Mouse (Mus musculus) thymus, adult 2 months (tissue): ENCODE results near the gene Parp16. TPM values are rescaled to one million over a fixed set of nuclear protein-coding genes. Genes with fewer than 3 reads are reported as not detected.

Experiments used
- DNase-seq: peaks from one replicate; pipeline ENCODE4 v3.0.0; 2021
- H3K27ac ChIP-seq: fragments of 200-500 bp; 2 replicates; pipeline ENCODE4 v1.5.1; 2012; ENCODE audit warnings: low read length, control low read depth; ENCODE audit not compliant: control insufficient read depth, insufficient read depth
- H3K27me3 ChIP-seq: fragments of 200-500 bp; 2 replicates; pipeline ENCODE4 v1.6.1; 2012; ENCODE audit warnings: mild to moderate bottlenecking, low read length, moderate library complexity, mixed read lengths; ENCODE audit not compliant: control insufficient read depth, insufficient read depth
- H3K36me3 ChIP-seq: fragments of 200-500 bp; 2 replicates; pipeline ENCODE4 v1.6.1; 2012; ENCODE audit warnings: mild to moderate bottlenecking, low read length, moderate library complexity; ENCODE audit not compliant: control insufficient read depth, insufficient read depth
- H3K4me1 ChIP-seq: fragments of 200-500 bp; replicated peaks from 2 replicates; pipeline ENCODE4 v1.6.1; 2012; ENCODE audit warnings: low read length; ENCODE audit not compliant: control insufficient read depth, insufficient read depth
- H3K4me3 ChIP-seq: fragments of 200-500 bp; 2 replicates; pipeline ENCODE4 v1.5.1; 2012; ENCODE audit warnings: mild to moderate bottlenecking, low read length, control low read depth, moderate library complexity; ENCODE audit not compliant: control insufficient read depth, insufficient read depth
- CTCF ChIP-seq: fragments of 200-500 bp; IDR thresholded peaks from 2 replicates; pipeline ENCODE4 v1.5.1; 2012; ENCODE audit warnings: mild to moderate bottlenecking, control low read depth, low read length, moderate library complexity, borderline replicate concordance; ENCODE audit not compliant: control insufficient read depth, poor library complexity, insufficient read depth; ENCODE audit errors: extremely low read depth
- POLR2A ChIP-seq: fragments of 200-500 bp; IDR thresholded peaks from 2 replicates; pipeline ENCODE4 v1.6.1; 2012; ENCODE audit warnings: mild to moderate bottlenecking, low read length, control low read depth, moderate library complexity; ENCODE audit not compliant: control insufficient read depth, poor library complexity, insufficient read depth; ENCODE audit errors: extremely low read depth
- WGBS: fragments of 180-500 bp; shearing (Covaris S2); methylation state at CpG from one replicate; pipeline ENCODE4 v1.1.7; 2018; 5-methylcytosine and 5-hydroxymethylcytosine counted together
- polyA plus RNA-seq: library from polyadenylated mRNA; depleted of rRNA; stranded (reverse); fragments of >200 nt; gene quantifications from 2 replicates; pipeline ENCODE4 v1.2.3, GENCODE M21; 2012

Gene Parp16
- polyA plus RNA-seq, 1 experiment = 9.3 TPM

DNA sequence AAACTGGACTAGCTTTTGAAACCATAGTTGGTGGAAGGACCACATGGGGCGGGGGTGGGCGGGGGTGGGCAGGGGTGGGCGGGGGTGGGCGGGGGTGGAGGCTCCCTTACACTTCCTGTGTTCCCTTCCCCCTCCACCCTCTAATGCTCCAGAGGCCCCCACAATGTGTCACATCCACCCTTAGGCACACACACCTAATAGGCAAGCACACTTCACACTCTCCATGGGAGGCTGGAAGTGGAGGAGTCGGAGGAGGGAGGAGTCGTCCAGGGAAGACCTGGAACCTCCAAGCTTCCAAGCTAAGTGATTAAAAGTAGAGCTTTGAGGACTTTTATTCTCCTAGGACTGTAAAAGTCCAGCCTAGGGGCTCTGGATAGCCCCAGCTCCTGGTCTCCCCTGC lies 26.6 kb upstream of the Parp16 start:
- TF ChIP-seq CTCF = no peak
- no peak for TF ChIP-seq POLR2A
- Histone ChIP-seq H3K27ac (no peak overlapping the region), H3K4me3 (no peak overlapping the region), H3K27me3 (peaks cover 6% of the 10 kb centered on the region), H3K36me3 (no peaks in the 10 kb centered on the region), H3K4me1 (no peaks in the 10 kb centered on the region)
- no peak for DNase-seq
- WGBS = 77% methylated on average over 6 of the region's 6 CpGs

DNA sequence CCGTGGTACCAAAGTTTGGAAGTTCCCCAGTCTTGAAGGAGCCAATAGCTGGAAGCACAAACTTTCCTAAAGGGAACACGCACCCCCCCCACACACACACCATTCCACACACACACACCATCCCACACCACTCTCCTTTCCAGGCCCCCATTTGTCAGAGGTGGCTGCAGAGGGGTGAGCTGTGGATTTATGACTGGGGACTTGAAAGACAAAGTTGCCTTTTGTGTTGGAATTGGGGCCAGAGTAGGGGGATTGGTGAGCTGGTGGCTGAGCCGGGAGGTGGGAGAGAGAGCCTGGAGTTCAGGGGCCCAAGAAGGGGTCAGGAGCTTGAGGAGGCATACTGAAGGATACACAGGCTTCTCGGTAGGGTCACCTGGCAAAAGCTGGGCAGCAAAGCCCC lies 26.2 kb upstream of the Parp16 start:
- no peak overlapping the region for H3K4me3 ChIP-seq
- TF ChIP-seq CTCF (no peak), POLR2A (no peak)
- peaks cover 5% of the 10 kb centered on the region; the same call in 1 of the 2 replicates for H3K27me3 ChIP-seq
- no peaks in the 10 kb centered on the region for H3K36me3 ChIP-seq
- DNase-seq = no peak
- no peaks in the 10 kb centered on the region for H3K4me1 ChIP-seq
- WGBS = 99% methylated on average over 4 of the region's 4 CpGs
- H3K27ac ChIP-seq = no peak overlapping the region

DNA sequence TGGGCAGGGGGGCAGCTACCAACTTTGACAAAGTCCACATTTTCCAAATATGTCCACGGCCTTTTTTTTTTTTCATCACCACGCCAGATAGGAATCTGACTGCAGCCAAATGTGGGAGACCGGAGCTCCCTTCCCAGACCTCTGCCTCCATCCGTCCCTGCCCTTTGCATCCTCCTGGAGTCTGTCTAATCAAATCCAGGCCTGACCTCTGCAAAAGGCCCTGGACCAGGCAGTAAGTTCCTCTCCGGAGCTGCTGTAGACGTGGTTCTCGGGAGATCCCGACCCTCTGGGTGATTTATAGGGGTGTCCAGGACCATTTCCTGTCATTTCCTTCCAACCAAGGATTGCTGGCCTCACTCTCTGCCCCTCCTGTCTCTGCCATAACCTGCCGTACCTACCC lies 22.5 kb upstream of the Parp16 start:
- WGBS = 89% methylated on average over 9 of the region's 9 CpGs
- H3K27me3 ChIP-seq = no peaks in the 10 kb centered on the region
- no peak for TF ChIP-seq CTCF
- TF ChIP-seq POLR2A = no peak

DNA sequence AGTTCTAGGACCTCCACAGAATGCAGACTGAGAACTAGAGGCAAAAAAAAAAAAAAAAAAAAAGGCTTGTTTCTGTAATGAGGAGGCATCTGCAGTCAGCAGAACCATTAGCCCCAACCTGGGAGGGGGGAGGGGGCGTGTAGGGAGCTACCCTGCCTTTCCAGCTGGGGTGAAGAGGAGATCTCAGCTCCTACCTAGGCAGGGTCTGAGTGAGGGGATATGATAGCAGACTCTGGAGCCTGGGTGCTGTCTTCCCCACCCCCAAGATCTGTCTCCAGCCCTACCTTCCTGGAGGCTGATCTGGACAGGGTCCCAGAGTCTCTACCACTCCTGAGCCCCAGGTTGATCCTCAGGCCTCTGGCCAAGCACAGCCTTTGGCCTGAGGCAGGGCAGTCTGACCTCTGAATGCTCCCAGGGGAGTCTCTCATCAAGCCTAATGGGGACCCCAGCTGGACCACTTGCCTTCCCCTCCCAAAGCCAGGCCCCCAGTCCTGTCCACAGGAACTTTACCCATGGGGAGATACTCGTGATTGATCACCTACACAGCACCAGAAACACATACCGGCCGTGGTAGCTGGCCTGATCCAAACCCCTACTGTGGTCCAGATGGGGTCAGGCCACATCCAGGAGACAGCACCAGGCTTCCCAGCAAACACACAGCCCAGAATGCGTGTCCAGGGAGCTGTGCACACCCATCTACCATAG lies 19.8 kb upstream of the Parp16 start:
- Histone ChIP-seq H3K4me3 (no peak overlapping the region), H3K27ac (no peak overlapping the region), H3K36me3 (no peaks in the 10 kb centered on the region), H3K4me1 (0 out of 2 replicates have a peak, but pooled peaks cover 3% of the 10 kb centered on the region), H3K27me3 (no peaks in the 10 kb centered on the region)
- no peak for TF ChIP-seq CTCF
- TF ChIP-seq POLR2A = no peak
- 88% methylated on average over 5 of the region's 5 CpGs for WGBS
- no peak for DNase-seq

More for the DNA sequence above, 22.5 kb upstream of the Parp16 start:
- no peak overlapping the region for H3K27ac ChIP-seq
- H3K4me1 ChIP-seq = no peaks in the 10 kb centered on the region
- H3K4me3 ChIP-seq = no peak overlapping the region
- no peak for DNase-seq
- H3K36me3 ChIP-seq = no peaks in the 10 kb centered on the region

DNA sequence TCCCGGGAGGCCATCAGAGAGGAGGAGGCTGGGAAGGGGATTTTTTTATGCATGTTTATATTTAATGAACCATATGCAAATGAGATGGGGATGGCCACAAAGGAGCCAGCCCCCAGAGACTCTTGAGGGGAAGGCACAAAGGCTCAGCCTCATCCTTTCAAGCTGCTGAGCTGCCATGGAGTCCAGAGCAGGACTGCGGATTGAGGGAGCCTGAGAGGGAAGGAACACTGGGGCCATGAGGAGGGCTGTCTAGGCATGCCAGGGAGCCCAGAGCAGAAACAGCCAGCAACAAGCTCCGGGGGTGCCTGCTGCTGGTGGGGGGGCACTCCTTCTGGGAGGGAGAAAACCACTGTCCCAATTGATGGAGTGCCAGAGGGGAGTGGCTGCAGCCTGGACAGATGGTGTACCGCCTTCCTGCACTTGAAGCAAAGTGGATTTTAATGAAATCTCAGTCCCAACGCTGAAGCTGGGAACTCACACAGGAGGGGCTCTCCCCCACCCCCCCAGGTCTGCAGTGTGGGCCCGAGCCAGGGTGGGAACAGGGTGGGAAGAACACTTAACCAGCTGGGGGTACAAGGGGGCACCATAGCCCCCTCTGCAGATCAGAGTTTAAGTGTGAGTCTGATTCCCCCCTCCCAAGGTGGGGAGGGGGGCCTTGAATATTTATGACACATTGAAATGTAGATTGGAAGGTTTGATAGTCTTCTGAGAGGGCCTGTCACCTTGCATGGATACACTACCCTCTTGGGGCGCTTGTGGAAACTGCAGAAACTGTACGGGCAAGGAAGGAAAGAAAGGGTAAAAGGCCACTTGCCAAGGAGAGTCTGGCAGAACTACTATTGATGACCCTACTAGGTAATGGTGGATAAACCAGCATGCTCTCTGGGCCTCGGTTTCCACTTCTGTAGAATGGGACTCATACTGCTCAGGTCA lies 18.9 kb upstream of the Parp16 start:
- no peaks in the 10 kb centered on the region for H3K36me3 ChIP-seq
- 74% methylated on average over 9 of the region's 9 CpGs for WGBS
- H3K27me3 ChIP-seq = no peaks in the 10 kb centered on the region
- no peak for TF ChIP-seq CTCF
- no peak for TF ChIP-seq POLR2A
- no peak overlapping the region for H3K4me3 ChIP-seq
- no peak overlapping the region for H3K27ac ChIP-seq
- H3K4me1 ChIP-seq = 0 out of 2 replicates have a peak, but pooled peaks cover 4% of the 10 kb centered on the region
- DNase-seq = no peak

DNA sequence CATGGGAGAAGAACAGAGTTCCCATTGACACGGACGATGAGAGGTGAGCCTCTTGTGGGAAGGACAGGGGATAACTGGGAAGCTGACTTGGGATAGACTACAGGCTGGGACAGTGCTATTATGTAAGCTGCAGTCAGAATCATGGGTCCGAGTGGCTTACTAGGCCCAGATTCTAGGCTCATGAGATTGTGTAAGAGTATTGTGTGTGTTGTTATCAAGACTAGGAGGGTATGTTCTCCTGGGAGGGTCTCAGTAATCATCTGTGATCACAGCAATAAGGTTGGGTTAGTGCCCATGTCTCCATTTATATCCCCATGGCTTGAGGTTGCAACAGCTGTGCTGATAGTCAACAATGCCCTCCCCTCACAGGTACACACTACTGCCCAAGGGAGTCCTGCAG lies 17.7 kb upstream of the Parp16 start:
- Histone ChIP-seq H3K36me3 (no peaks in the 10 kb centered on the region), H3K4me1 (0 out of 2 replicates have a peak, but pooled peaks cover 4% of the 10 kb centered on the region), H3K27ac (no peak overlapping the region), H3K27me3 (no peaks in the 10 kb centered on the region), H3K4me3 (no peak overlapping the region)
- DNase-seq = no peak
- no peak for TF ChIP-seq CTCF
- no peak for TF ChIP-seq POLR2A
- WGBS = 98% methylated on average over 3 of the region's 3 CpGs

DNA sequence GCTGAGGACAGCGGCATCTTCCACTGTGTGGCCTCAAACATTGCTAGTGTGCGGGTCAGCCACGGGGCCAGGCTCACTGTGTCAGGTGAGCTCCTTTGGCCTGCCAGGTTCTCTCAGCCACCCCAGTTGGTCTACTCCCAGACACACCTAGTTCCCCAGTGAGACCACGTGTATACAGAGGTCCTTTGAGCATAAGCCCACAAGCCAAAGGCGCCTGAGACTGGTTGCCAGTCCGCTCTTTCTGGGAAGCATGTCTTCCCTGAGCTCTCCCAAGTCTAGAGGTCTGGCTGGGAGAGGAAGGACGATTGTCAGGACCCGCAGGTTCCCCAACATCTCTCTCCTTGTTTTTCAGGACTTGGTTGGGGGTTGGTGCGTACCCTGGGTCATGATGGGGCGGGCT lies 17.2 kb upstream of the Parp16 start:
- no peaks in the 10 kb centered on the region for H3K27me3 ChIP-seq
- 0 out of 2 replicates have a peak, but pooled peaks cover 4% of the 10 kb centered on the region for H3K4me1 ChIP-seq
- no peak overlapping the region for H3K27ac ChIP-seq
- H3K4me3 ChIP-seq = no peak overlapping the region
- 93% methylated on average over 10 of the region's 10 CpGs for WGBS
- H3K36me3 ChIP-seq = no peaks in the 10 kb centered on the region
- no peak for DNase-seq
- TF ChIP-seq POLR2A (no peak), CTCF (no peak)
